ENCODE assay signal across 13 mouse cellular contexts in genomic region chr6:126476758-126477157, GRCm38 (mm10). TPM values are rescaled to one million over a fixed set of nuclear protein-coding genes. Genes with fewer than 3 reads are reported as not detected.
"Had no signal": no experiment of that assay in that cellular context is flagged by ENCODE, and none has a peak within 500 bp of the region (broad histone marks: within the 10 kb centered on the region; RNA-seq: fewer than 3 reads in every experiment).

No protein-coding gene starts in this region.

- H3K36me3 ChIP-seq: limb, embryonic 13.5 days; neural tube, embryonic 12.5 days had no signal

- H3K27me3 ChIP-seq: limb, embryonic 13.5 days; neural tube, embryonic 12.5 days had no signal

- DNase-seq: kidney, adult 9 months; kidney, postnatal 25 days; lung, adult 18-20 months; midbrain, embryonic 14.5 days; thymus, postnatal 14 days had no signal

- H3K4me3 ChIP-seq: layer of hippocampus, adult 2 months; limb, embryonic 13.5 days; neural tube, embryonic 12.5 days had no signal

- H3K4me2 ChIP-seq: limb, embryonic 13.5 days; neural tube, embryonic 12.5 days had no signal

- H3K9ac ChIP-seq: limb, embryonic 13.5 days; liver, embryonic 14.5 days; neural tube, embryonic 12.5 days had no signal

- H3K27ac ChIP-seq: layer of hippocampus, adult 2 months; limb, embryonic 13.5 days; liver, embryonic 14.5 days; neural tube, embryonic 12.5 days; stomach, postnatal 0 days had no signal

- H3K9me3 ChIP-seq: limb, embryonic 13.5 days; neural tube, embryonic 12.5 days had no signal

RNA-seq across cellular contexts. Expression of gene Kcna5, which starts 58.5 kb away (rescaled TPM):
- total RNA-seq: megakaryocyte-erythroid progenitor cell, adult 5-6 weeks; neutrophil, adult 5-6 weeks had no signal
- polyA plus RNA-seq: liver, adult 2 months had no signal
